Mouse (Mus musculus) Patski (cell line): Measurements from ENCODE around the gene 6430550D23Rik. TPM values are rescaled to one million over a fixed set of nuclear protein-coding genes. Genes with fewer than 3 reads are reported as not detected.

Source experiments
- ATAC-seq: fragments of 100-300 bp; one replicate; pipeline ENCODE4 v1.8.0; 2021
- CTCF ChIA-PET: fragments of 350-600 bp; sonication (Branson Sonifier 250); formaldehyde crosslinking; loops from one replicate; lab custom pipeline; 2022; ENCODE audit warnings: inconsistent platforms; lab: Charles Lee
- POLR2A ChIA-PET: fragments of 350-600 bp; sonication (Branson Sonifier 250); formaldehyde crosslinking; loops from one replicate; lab custom pipeline; 2022; ENCODE audit warnings: antibody characterized with exemption, inconsistent platforms; lab: Charles Lee
- DNase-seq: peaks from one replicate; pipeline ENCODE4 v3.0.0-alpha.2; 2011; ENCODE audit warnings: low read depth, low spot score
- H3K27me3 ChIP-seq: fragments of 371-371 bp; one replicate; pipeline ENCODE4 v1.5.1; 2021
- CTCF ChIP-seq: fragments of 100-300 bp; IDR thresholded peaks from one replicate; pipeline ENCODE4 v1.5.1; 2021
- in situ Hi-C: fragments of 300-500 bp; cut with MboI; formaldehyde crosslinking; loops from 3 replicates; pipeline ENCODE4 v1.11.1; 2018; ENCODE audit warnings: low pct_unique_long_range_greater_than_20kb, mixed read lengths
- polyA plus RNA-seq: library from polyadenylated mRNA; unstranded; gene quantifications from one replicate; pipeline ENCODE4 v1.2.3, GENCODE M21; 2021

Gene 6430550D23Rik
- 3.4 TPM for polyA plus RNA-seq

GRCm38 (mm10) chr2:156007888-156008532 lies at the start of gene 6430550D23Rik, which contains the start of gene Ergic3:
TSS of gene 6430550D23Rik (minus strand) at chr2:156007977.
TSS of gene Ergic3 (plus strand) at chr2:156008045.
- in situ Hi-C loops = loop anchor here (5.0 to 25.0 kb wide), 2 partner anchors 134 to 279 kb away; partner anchors contain the start of genes Nfs1 and Romo1
- CTCF ChIA-PET = no interaction called here
- POLR2A ChIA-PET = interaction anchor here (1.9 kb wide), 1 partner anchor 29 kb away, joined by 5 read pairs; no protein-coding TSS in a partner anchor
- TF ChIP-seq CTCF = no peak
- peak; percentile 96 for ATAC-seq
- no peaks in the 10 kb centered on the region for H3K27me3 ChIP-seq
- peak; percentile 88 for DNase-seq

GRCm38 (mm10) chr2:156052816-156053215 lies 45.0 kb upstream of the 6430550D23Rik start, which contains the start of gene Fer1l4:
TSS of gene Fer1l4 (minus strand) at chr2:156052947.
- in situ Hi-C loops = no loop called here
- POLR2A ChIA-PET = no interaction called here
- DNase-seq (no peak), ATAC-seq (no peak)
- TF ChIP-seq CTCF = no peak
- peaks cover 10% of the 10 kb centered on the region for H3K27me3 ChIP-seq
- CTCF ChIA-PET = no interaction called here

GRCm38 (mm10) chr2:156047929-156048328 lies 40.2 kb upstream of the 6430550D23Rik start:
- no peak for DNase-seq
- peaks cover 19% of the 10 kb centered on the region for H3K27me3 ChIP-seq
- ChIA-PET CTCF (no interaction called here), POLR2A (no interaction called here)
- no peak for TF ChIP-seq CTCF
- in situ Hi-C loops = loop anchor here (25.0 kb wide), 1 partner anchor 614 kb away; no protein-coding TSS in a partner anchor
- no peak for ATAC-seq

- in situ Hi-C loops = loop anchor here (25.0 kb wide), 1 partner anchor 619 kb away; no protein-coding TSS in a partner anchor
- CTCF ChIA-PET = interaction anchor here (0.9 to 1.2 kb wide), 2 partner anchors 16 to 30 kb away, joined by 3 read pairs; no protein-coding TSS in a partner anchor
- POLR2A ChIA-PET = interaction anchor here (0.6 kb wide), 1 partner anchor 11 kb away, joined by 5 read pairs; no protein-coding TSS in a partner anchor
- peaks cover 20% of the 10 kb centered on the region for H3K27me3 ChIP-seq
- DNase-seq (no peak), ATAC-seq (no peak)
- no peak for TF ChIP-seq CTCF
These were observed 35.1 kb upstream of the 6430550D23Rik start for GRCm38 (mm10) chr2:156042903-156043302.

- ATAC-seq (no peak), DNase-seq (no peak)
- peaks cover 32% of the 10 kb centered on the region for H3K27me3 ChIP-seq
- ChIA-PET POLR2A (no interaction called here), CTCF (no interaction called here)
- in situ Hi-C loops = loop anchor here (25.0 kb wide), 1 partner anchor 623 kb away; no protein-coding TSS in a partner anchor
- no peak for TF ChIP-seq CTCF
These were observed 31.6 kb upstream of the 6430550D23Rik start for GRCm38 (mm10) chr2:156039390-156039789.

GRCm38 (mm10) chr2:156025482-156025881 lies 17.7 kb upstream of the 6430550D23Rik start:
- in situ Hi-C loops = loop anchor here (25.0 kb wide), 1 partner anchor 637 kb away; no protein-coding TSS in a partner anchor
- H3K27me3 ChIP-seq = no peaks in the 10 kb centered on the region
- POLR2A ChIA-PET = no interaction called here
- ATAC-seq = no peak
- CTCF ChIA-PET = no interaction called here
- TF ChIP-seq CTCF = no peak
- no peak for DNase-seq

- CTCF ChIA-PET = no interaction called here
These were observed 14.0 kb upstream of the 6430550D23Rik start for GRCm38 (mm10) chr2:156021765-156022164.

GRCm38 (mm10) chr2:156021219-156021618 lies 13.4 kb upstream of the 6430550D23Rik start:
- in situ Hi-C loops = loop anchor here (5.0 to 25.0 kb wide), 2 partner anchors 41 to 266 kb away; no protein-coding TSS in a partner anchor
- TF ChIP-seq CTCF = no peak
- DNase-seq = no peak
- no peak for ATAC-seq
- ChIA-PET CTCF (no interaction called here), POLR2A (no interaction called here)
- H3K27me3 ChIP-seq = no peaks in the 10 kb centered on the region

More at GRCm38 (mm10) chr2:156021765-156022164, 14.0 kb upstream of the 6430550D23Rik start:
- no peak for TF ChIP-seq CTCF
- DNase-seq (no peak), ATAC-seq (no peak)
- POLR2A ChIA-PET = no interaction called here
- in situ Hi-C loops = loop anchor here (5.0 to 25.0 kb wide), 2 partner anchors 41 to 266 kb away; no protein-coding TSS in a partner anchor
- no peaks in the 10 kb centered on the region for H3K27me3 ChIP-seq

- TF ChIP-seq CTCF = no peak
- CTCF ChIA-PET = no interaction called here
- POLR2A ChIA-PET = no interaction called here
- no peaks in the 10 kb centered on the region for H3K27me3 ChIP-seq
- in situ Hi-C loops = loop anchor here (25.0 kb wide), 1 partner anchor 269 kb away; no protein-coding TSS in a partner anchor
- ATAC-seq (no peak), DNase-seq (no peak)
These were observed 10.3 kb upstream of the 6430550D23Rik start for GRCm38 (mm10) chr2:156018106-156018505.

- ChIA-PET POLR2A (no interaction called here), CTCF (interaction anchor here (2.0 kb wide), 1 partner anchor 11 kb away, joined by 6 read pairs; no protein-coding TSS in a partner anchor)
- no peak for TF ChIP-seq CTCF
- ATAC-seq = no peak
- H3K27me3 ChIP-seq = no peaks in the 10 kb centered on the region
- DNase-seq = no peak
- in situ Hi-C loops = loop anchor here (5.0 to 25.0 kb wide), 2 partner anchors 137 to 282 kb away; partner anchors contain the start of genes Nfs1 and Romo1
These were observed 2.4 kb downstream of the 6430550D23Rik start for GRCm38 (mm10) chr2:156005393-156005792.
